Mouse (Mus musculus) lung, adult 2 months (tissue): Measurements from ENCODE around the gene Exoc3l2. TPM values are rescaled to one million over a fixed set of nuclear protein-coding genes. Genes with fewer than 3 reads are reported as not detected.

Experiments used
- DNase-seq: peaks from one replicate; pipeline ENCODE4 v3.0.0; 2022
- H3K4me1 ChIP-seq: fragments of 200-500 bp; 2 replicates; pipeline ENCODE4 v1.6.1; 2011; ENCODE audit warnings: low read length; ENCODE audit not compliant: control insufficient read depth, insufficient read depth
- H3K4me3 ChIP-seq: fragments of 200-500 bp; replicated peaks from 2 replicates; pipeline ENCODE3; 2011; ENCODE audit warnings: low read depth, mild to moderate bottlenecking, control low read depth, low read length; ENCODE audit errors: extremely low read depth
- CTCF ChIP-seq: fragments of 200-500 bp; IDR thresholded peaks from 2 replicates; pipeline ENCODE4 v1.5.1; 2011; ENCODE audit warnings: mild to moderate bottlenecking, low read length, control low read depth; ENCODE audit not compliant: insufficient read depth
- POLR2A ChIP-seq: fragments of 200-500 bp; IDR thresholded peaks from 2 replicates; pipeline ENCODE4 v1.6.1; 2011; ENCODE audit warnings: low read depth, mild to moderate bottlenecking, control low read depth, low read length, borderline replicate concordance; ENCODE audit errors: extremely low read depth
- WGBS: fragments of 180-500 bp; shearing (Covaris S2); methylation state at CpG from one replicate; pipeline ENCODE4 v1.1.7; 2018; 5-methylcytosine and 5-hydroxymethylcytosine counted together
- polyA plus RNA-seq: library from polyadenylated mRNA; depleted of rRNA; stranded (reverse); fragments of >200 nt; gene quantifications from 2 replicates; pipeline ENCODE4 v1.2.3, GENCODE M21; 2012; rRNA removed

Gene Exoc3l2
- polyA plus RNA-seq, 1 experiment: 2.7 TPM

DNA sequence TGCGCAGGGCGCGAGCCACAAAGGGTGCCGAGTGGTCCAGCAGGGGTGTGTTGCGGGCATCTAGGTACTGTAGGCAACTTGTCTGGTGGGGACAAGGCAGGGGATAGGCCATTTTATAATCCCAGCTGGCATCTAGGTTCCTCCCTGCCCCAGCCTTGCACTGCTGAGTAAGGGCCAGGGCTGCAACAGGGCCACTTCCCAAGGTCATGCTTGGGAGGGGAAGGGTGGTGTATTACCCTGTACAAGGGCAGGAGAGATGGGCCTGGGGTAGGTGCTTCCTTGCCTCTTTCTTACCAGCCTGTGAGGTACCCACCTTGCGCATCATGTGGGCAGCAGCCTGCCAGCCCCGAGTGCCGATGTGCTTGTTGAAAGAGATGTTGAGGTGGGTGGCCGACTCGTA is 71.5 kb downstream of the Exoc3l2 start:
- TF ChIP-seq CTCF: no peak
- TF ChIP-seq POLR2A: no peak
- DNase-seq: no peak
- WGBS: 89% methylated on average over 10 of the region's 10 CpGs

DNA sequence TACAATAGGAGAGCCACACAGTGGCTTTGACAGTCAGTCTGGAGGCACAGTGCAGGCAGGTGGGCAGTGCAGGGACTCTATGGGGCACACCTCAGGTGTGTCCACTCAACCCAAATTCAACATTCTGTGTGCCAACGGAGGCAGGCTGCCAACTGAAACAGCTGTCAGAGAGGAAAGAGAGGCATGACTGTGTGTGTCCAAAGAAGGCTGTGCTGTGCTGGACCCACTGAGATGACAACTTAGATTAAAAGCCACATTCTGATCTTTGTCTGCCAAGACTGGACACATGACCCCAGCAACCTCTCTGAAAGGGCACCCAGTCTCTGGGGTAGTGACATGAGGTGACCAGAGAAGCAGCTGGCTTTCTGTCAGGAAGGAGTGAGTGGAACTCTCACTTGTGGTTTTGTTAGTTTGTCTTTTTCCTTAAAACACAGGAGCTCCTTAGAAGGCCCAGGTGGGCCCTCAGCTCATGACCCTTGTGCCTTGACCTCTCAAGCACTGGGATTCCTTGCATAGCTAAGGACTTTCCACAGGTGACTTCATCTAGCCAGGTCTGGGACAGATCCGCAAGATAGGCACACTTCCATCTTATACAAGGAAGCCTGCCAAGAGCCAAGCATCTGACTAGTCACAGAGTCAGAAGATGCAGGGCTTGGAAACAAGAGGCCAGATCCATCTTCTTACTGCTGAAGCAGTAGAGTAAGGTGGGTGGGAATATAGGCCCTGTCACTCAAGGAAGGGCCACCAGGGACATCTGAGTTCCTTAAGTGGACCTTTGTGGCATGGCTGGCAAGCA is 77.8 kb downstream of the Exoc3l2 start:
- WGBS: 46% methylated on average over 2 of the region's 2 CpGs
- peaks cover 23% of the 10 kb centered on the region for H3K4me1 ChIP-seq
- H3K4me3 ChIP-seq: no peak overlapping the region
- TF ChIP-seq POLR2A (no peak), CTCF (no peak)
- peak; percentile 59 for DNase-seq

More for the DNA sequence above, 71.5 kb downstream of the Exoc3l2 start:
- Histone ChIP-seq H3K4me1 (no peaks in the 10 kb centered on the region), H3K4me3 (no peak overlapping the region)

DNA sequence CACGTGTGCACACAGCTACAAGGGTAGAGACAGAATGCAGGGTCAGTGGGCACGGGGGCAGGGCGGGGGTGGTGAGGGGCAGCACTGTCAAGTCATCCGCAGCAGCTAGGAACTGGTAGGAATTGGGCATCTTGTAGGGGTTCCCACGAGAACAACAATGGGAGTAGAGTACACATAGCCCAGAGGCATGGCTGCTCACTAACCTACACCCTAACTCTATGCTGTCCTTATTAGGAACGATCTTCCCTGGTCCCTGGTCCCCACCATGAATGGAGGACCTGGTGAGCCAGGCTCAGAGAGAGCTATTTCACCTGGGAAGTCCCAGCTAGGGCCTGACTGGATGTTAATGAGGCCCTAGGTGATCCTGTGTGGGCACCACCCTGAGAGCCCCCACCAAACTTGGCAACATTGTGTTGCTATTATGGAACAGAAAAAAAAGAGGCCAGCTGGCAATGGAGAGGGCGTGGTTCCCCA is 78.6 kb downstream of the Exoc3l2 start:
- Histone ChIP-seq H3K4me3 (no peak overlapping the region), H3K4me1 (peaks cover 31% of the 10 kb centered on the region)
- WGBS: 64% methylated on average over 7 of the region's 7 CpGs
- TF ChIP-seq POLR2A: no peak
- no peak for TF ChIP-seq CTCF
- no peak for DNase-seq

DNA sequence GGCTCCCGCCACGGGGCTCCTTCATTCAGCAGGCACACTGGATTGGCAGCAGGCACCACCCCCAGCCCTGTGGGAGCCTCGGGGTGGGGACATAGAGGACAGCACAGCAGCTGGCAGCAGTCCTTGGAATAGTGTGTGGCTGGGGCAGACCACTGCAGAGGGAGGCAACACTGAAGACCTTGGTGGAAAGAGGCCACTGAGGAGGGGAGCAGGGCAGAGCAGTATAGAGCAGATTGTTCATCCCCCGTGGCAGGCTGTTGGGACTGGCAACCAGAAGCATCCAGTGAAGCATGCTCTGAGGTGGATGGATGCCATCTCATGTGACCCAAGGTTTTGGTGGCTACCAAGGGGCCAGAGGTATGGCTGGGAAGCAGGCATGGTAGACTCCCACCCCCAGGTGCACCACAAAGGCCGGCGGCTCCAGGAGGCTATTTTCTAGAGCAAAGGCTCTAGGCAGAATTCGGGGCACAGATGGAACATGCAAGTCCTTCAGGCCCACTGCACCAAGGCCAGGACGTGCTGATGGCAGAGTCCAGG is 79.1 kb downstream of the Exoc3l2 start:
- H3K4me3 ChIP-seq: no peak overlapping the region
- WGBS: 55% methylated on average over 8 of the region's 8 CpGs
- no peak for DNase-seq
- H3K4me1 ChIP-seq: peaks cover 32% of the 10 kb centered on the region
- TF ChIP-seq CTCF (no peak), POLR2A (no peak)

DNA sequence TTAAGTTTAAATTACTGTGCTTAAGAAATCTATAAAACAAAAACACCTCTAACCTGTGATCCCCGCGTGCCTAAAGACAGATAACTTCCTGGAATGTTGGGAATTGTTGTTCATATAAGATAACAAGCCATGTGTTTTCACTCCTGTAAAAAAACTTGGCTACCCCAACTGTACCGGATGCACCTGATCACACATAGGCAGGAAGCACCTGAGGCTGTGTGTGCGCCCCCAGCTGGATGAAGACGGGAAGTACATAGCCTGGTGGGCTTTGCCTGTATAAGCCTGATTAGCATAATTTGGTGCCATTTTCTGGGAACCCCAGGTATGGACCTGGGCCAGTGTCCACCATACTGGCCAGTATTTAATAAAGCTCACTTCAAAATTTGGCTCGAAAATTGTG is 80.5 kb downstream of the Exoc3l2 start:
- Histone ChIP-seq H3K4me1 (peaks cover 32% of the 10 kb centered on the region), H3K4me3 (no peak overlapping the region)
- TF ChIP-seq CTCF: peak; percentile 49
- no peak for TF ChIP-seq POLR2A
- 31% methylated on average over 6 of the region's 6 CpGs for WGBS
- no peak for DNase-seq

DNA sequence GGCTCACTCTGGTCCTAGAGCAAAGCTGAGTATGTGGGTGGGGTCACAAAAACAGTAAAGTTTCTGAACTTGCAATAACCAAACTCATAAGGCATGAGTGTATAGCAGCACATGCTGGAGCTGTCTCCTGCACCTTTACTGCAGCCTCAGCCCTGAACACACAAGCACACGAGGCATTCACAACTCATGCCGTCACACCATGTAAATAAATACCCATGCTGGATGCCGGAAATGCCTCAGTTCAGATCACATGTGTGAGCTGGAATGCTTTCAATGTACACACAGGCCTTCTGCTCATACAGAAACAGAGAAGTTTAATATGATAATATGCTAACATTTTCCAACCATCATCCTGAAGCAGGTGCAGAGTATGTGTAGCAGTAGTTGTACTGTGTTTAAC is 82.9 kb downstream of the Exoc3l2 start:
- TF ChIP-seq POLR2A: no peak
- no peak for TF ChIP-seq CTCF
- WGBS: 6% methylated on average over 3 of the region's 3 CpGs
- peaks cover 27% of the 10 kb centered on the region for H3K4me1 ChIP-seq

More for the DNA sequence above, 82.9 kb downstream of the Exoc3l2 start:
- no peak for DNase-seq
- H3K4me3 ChIP-seq: no peak overlapping the region

Other genes starting within 250 kb of the Exoc3l2 start
- gene Opa3, start 235.0 kb upstream of the Exoc3l2 start, polyA plus RNA-seq: 24.6 and 27.6 TPM in 2 replicates
- 194 TPM in 2 replicates for gene Vasp, start 191.5 kb upstream of the Exoc3l2 start, polyA plus RNA-seq
- gene Ppm1n, start 183.3 kb upstream of the Exoc3l2 start, polyA plus RNA-seq: 0.23 and 0.36 TPM in 2 replicates
- 56.3 and 76.2 TPM in 2 replicates for gene Rtn2, start 180.7 kb upstream of the Exoc3l2 start, polyA plus RNA-seq
- gene Fosb, start 153.3 kb upstream of the Exoc3l2 start, polyA plus RNA-seq: 4.0 and 4.6 TPM in 2 replicates
- 38.7 and 46.6 TPM in 2 replicates for gene Ercc1, start 118.6 kb upstream of the Exoc3l2 start, polyA plus RNA-seq
- 4.6 and 5.2 TPM in 2 replicates for gene Cd3eap, start 103.8 kb upstream of the Exoc3l2 start, polyA plus RNA-seq
- gene Ppp1r13l, start 103.6 kb upstream of the Exoc3l2 start, polyA plus RNA-seq: 10.0 and 17.8 TPM in 2 replicates
- 43.3 and 44.6 TPM in 2 replicates for gene Ercc2, start 81.3 kb upstream of the Exoc3l2 start, polyA plus RNA-seq
- gene Klc3, start 59.2 kb upstream of the Exoc3l2 start, polyA plus RNA-seq: 14.1 and 18.2 TPM in 2 replicates
- gene Ckm, start 58.6 kb upstream of the Exoc3l2 start, polyA plus RNA-seq: 88.3 and 1,345 TPM in 2 replicates
- gene Mark4, start 4.5 kb upstream of the Exoc3l2 start, polyA plus RNA-seq: 29.2 and 34.3 TPM in 2 replicates
- 12.2 and 12.9 TPM in 2 replicates for gene Bloc1s3, start 45.0 kb downstream of the Exoc3l2 start, polyA plus RNA-seq
- 63.1 and 93.4 TPM in 2 replicates for gene Trappc6a, start 45.1 kb downstream of the Exoc3l2 start, polyA plus RNA-seq
- gene Nkpd1, start 54.5 kb downstream of the Exoc3l2 start, polyA plus RNA-seq: 0.62 and 17.3 TPM in 2 replicates
- gene Ppp1r37, start 99.7 kb downstream of the Exoc3l2 start, polyA plus RNA-seq: 113 and 121 TPM in 2 replicates
- gene Zfp296, start 114.0 kb downstream of the Exoc3l2 start, polyA plus RNA-seq: 4.3 and 5.0 TPM in 2 replicates
- gene Gemin7, start 114.3 kb downstream of the Exoc3l2 start, polyA plus RNA-seq: 99.2 and 132 TPM in 2 replicates
- 96.1 and 134 TPM in 2 replicates for gene Clasrp, start 141.2 kb downstream of the Exoc3l2 start, polyA plus RNA-seq
- 32.5 and 34.9 TPM in 2 replicates for gene Relb, start 166.1 kb downstream of the Exoc3l2 start, polyA plus RNA-seq
- 96.8 and 143 TPM in 2 replicates for gene Clptm1, start 201.7 kb downstream of the Exoc3l2 start, polyA plus RNA-seq
- gene Apoc2, start 214.6 kb downstream of the Exoc3l2 start, polyA plus RNA-seq: 1.9 and 5.1 TPM in 2 replicates
- gene Gm44805, start 218.1 kb downstream of the Exoc3l2 start, polyA plus RNA-seq: not detected in 2 replicates
- gene Apoc4, start 218.1 kb downstream of the Exoc3l2 start, polyA plus RNA-seq: 1.1 and 1.4 TPM in 2 replicates
- 25.9 and 29.2 TPM in 2 replicates for gene Apoc1, start 229.3 kb downstream of the Exoc3l2 start, polyA plus RNA-seq
- 815 and 1,134 TPM in 2 replicates for gene Apoe, start 235.9 kb downstream of the Exoc3l2 start, polyA plus RNA-seq